Mouse (Mus musculus) lung, adult 2 months (tissue): ENCODE results near the gene Orai1. TPM values are rescaled to one million over a fixed set of nuclear protein-coding genes. Genes with fewer than 3 reads are reported as not detected.
A peak's percentile ranks its signal among the peaks of the same experiment; 100 is the strongest.

Experiments used
- DNase-seq: peaks from one replicate; pipeline ENCODE4 v3.0.0; 2022
- H3K4me1 ChIP-seq: fragments of 200-500 bp; 2 replicates; pipeline ENCODE4 v1.6.1; 2011; ENCODE audit warnings: low read length; ENCODE audit not compliant: control insufficient read depth, insufficient read depth
- H3K4me3 ChIP-seq: fragments of 200-500 bp; replicated peaks from 2 replicates; pipeline ENCODE3; 2011; ENCODE audit warnings: low read depth, mild to moderate bottlenecking, control low read depth, low read length; ENCODE audit errors: extremely low read depth
- CTCF ChIP-seq: fragments of 200-500 bp; IDR thresholded peaks from 2 replicates; pipeline ENCODE4 v1.5.1; 2011; ENCODE audit warnings: mild to moderate bottlenecking, low read length, control low read depth; ENCODE audit not compliant: insufficient read depth
- POLR2A ChIP-seq: fragments of 200-500 bp; IDR thresholded peaks from 2 replicates; pipeline ENCODE4 v1.6.1; 2011; ENCODE audit warnings: low read depth, mild to moderate bottlenecking, control low read depth, low read length, borderline replicate concordance; ENCODE audit errors: extremely low read depth
- WGBS: fragments of 180-500 bp; shearing (Covaris S2); methylation state at CpG from one replicate; pipeline ENCODE4 v1.1.7; 2018; 5-methylcytosine and 5-hydroxymethylcytosine counted together
- polyA plus RNA-seq: library from polyadenylated mRNA; depleted of rRNA; stranded (reverse); fragments of >200 nt; gene quantifications from 2 replicates; pipeline ENCODE4 v1.2.3, GENCODE M21; 2012

Orai1 gene
- polyA plus RNA-seq, 1 experiment = 113 TPM

DNA sequence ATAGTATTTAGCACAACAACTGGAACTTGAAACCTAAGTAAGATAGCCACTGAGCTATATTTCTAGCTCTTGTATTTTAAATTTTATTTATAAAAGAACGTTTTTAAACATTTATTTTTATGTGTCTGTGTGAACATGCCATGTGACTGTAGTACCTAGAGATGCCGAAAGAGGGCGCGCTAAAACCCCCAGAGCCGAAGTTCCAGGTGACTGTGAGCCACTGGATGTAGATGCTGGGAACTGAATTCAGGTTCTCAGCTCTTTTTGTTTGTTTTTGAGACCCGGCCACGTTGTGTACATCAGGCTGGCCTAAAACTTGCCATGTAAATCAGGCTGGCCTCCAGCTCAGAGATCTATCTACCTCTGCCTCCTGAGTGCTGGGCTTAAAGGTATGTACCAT, 29.0 kb downstream of the Orai1 start:
- WGBS = 23% methylated on average over 7 of the region's 7 CpGs
- peak; percentile 43 for DNase-seq
- Histone ChIP-seq H3K4me3 (no peak overlapping the region), H3K4me1 (no peaks in the 10 kb centered on the region)
- peak; percentile 49; the same call in 1 of the 2 replicates for TF ChIP-seq CTCF
- TF ChIP-seq POLR2A = no peak

DNA sequence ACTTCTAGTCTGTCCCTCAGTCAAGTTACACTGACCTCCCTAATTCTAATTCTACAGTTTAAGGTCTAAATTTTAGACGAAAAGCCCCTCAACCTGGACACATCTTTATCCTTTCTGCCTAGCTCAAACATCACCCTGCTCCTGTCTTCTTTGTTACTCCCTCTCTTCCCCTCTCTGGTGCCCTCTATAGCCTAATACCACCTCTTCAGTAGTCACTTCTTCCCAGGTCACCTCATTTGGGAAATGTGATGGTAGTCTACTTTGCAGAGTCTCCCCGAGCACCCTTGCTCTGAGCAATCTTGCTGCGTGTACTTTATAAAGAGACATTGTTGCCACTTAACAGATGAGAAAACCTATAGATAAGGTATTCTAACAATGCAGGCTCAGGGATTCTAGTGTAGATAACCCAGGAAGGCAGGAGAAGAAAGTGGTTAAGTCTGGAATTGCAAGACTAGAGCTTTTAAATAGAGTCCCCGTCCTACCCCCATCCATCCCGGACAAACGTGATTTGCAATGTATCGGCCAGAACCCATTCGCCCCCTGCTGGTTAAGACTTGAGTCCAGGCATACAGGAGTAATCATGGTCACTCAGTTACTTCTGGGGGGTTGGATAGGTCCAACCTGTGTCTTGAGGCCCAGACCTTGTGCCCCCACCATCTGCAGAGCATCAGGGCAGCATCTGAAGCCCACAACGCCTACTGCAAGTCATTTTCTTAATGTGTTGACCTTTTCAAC, 30.9 kb downstream of the Orai1 start:
- DNase-seq = peak; percentile 51
- H3K4me3 ChIP-seq = no peak overlapping the region
- H3K4me1 ChIP-seq = no peaks in the 10 kb centered on the region
- no peak for TF ChIP-seq POLR2A
- peak; percentile 78 for TF ChIP-seq CTCF
- 23% methylated on average over 9 of the region's 9 CpGs for WGBS

DNA sequence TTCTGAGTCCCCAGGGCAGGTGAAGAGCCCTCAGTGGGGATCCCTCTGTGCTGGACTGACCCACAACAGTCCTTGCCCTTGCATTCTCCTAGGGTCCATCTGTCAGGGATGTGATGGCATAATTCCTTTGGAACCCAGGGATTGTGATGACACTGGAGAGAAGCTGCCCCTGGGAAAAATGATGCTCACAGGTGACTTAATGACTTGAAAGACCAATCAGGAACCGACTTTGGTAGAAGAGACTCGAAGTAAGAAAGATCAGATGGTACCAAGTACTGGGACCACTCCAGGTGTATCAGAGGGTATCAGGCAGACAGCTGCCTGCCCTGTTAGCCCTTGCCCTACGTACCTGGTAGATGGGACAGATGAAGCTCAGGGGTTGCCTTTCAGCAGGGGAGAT, 32.0 kb downstream of the Orai1 start, which contains the start of gene Morn3:
TSS of gene Morn3 (minus strand) at position 101 of the 400 bp plus-strand sequence.
- DNase-seq = no peak
- 86% methylated on average over 3 of the region's 3 CpGs for WGBS
- Histone ChIP-seq H3K4me3 (no peak within 1 kb of the TSS), H3K4me1 (no peaks in the 10 kb centered on the region)
- no peak for TF ChIP-seq POLR2A
- no peak for TF ChIP-seq CTCF

DNA sequence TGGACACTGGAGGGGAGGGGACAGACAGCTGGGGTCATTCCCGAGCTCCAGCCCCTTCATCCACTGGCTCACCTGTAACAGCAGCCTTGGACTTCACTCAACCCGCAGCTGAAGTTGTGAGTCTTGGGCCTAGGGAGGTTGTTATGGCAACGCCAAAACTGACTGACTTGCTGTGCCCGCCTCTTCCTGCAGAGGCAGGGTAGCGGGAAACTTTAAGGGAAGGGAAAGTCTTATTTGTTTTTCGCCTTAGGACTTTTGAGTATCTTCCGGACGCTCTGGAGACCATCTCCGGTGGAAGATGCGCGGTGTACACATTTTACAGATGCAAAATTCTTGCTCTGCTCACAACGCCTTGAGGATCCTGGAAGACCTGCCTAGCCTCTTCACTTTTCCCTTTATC, 34.4 kb downstream of the Orai1 start:
- TF ChIP-seq CTCF = no peak
- TF ChIP-seq POLR2A = no peak
- no peaks in the 10 kb centered on the region for H3K4me1 ChIP-seq
- WGBS = 4% methylated on average over 12 of the region's 12 CpGs
- peak; percentile 27 for DNase-seq
- no peak overlapping the region for H3K4me3 ChIP-seq

DNA sequence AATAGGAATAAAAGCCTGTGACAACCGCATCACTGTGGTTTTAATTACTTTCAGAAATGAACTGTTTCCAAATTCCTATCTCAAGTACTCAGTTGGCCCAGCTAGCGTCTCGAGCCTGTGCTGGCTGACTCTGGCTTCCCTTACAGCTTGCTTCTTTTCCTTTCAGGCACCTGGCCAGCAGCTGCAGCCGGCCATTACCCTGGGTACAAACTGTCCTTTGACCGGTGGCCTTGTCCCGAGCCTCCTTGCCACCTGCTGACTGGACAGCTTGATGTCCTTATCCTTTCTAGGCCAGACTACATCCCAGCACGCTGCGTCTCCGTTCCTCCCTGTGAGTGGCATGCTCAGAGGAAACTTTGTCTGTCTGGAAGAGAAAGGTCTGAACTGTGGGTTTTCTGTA, 36.0 kb downstream of the Orai1 start:
- DNase-seq = no peak
- no peaks in the 10 kb centered on the region for H3K4me1 ChIP-seq
- no peak for TF ChIP-seq CTCF
- no peak for TF ChIP-seq POLR2A
- no peak overlapping the region for H3K4me3 ChIP-seq
- 59% methylated on average over 9 of the region's 9 CpGs for WGBS

DNA sequence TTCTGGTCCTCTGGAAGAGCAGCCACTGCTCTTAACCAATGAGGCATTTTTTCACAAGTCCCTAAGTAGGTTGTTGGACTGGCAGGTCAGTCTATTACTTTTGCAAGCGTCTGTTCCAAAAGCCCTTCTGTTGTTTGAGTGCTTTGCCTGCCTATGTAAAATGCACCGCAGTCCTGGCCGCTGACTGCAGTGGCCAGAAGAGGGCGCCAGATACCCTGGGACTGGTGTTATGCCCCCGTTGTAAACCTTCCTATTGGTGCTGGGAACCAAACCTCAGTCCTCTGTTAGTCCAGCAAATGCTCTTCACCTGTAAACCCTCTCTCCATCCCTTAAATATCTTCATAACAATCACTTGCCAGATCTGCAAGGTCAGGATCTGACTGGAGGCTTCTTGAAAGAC, 36.9 kb downstream of the Orai1 start:
- WGBS = 81% methylated on average over 5 of the region's 5 CpGs
- DNase-seq = no peak
- TF ChIP-seq POLR2A (no peak), CTCF (no peak)
- no peaks in the 10 kb centered on the region for H3K4me1 ChIP-seq
- H3K4me3 ChIP-seq = no peak overlapping the region

DNA sequence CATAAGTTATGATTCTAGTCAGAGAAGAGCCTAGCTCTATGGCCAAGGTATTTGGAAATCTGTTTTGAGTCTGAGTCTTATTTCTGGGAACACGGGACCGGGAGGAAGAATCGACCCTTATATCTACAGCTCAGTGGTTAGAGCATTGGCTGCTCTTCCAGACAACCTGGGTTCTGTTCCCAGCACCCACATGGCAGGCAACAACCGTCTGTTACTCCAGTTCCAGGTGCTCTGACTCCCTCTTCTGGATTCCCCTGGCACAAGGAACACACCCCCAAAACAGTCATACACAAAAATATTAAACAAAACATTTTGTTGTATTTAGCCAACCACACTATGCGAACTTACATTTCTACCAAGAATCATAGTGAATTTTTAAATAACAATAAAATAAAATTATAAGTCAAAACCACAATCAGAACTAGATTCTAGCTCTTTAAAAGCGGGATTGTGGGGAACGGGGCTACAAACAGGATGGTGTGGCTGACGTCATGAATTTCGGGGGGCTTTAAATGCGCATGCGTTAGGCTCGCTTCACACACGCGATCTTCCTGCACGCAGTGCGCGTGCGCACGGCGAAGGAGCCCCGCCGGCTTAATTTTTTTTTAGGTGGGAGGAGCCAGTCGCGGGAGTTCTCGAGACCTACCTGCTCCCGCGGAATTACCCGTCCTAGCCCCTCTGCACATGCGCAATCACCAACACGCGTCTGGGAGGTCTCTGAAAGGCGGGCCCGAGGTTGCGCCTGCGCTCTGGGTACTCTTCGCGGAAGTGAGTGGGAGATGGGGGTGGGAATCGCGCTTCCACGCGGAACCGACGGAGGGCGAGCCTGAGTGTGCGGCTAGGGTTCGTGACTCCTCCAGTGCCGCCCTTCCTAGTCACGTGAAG, 42.7 kb downstream of the Orai1 start:
- Histone ChIP-seq H3K4me1 (0 out of 2 replicates have a peak, but pooled peaks cover 2% of the 10 kb centered on the region), H3K4me3 (peak overlapping the region; percentile 54)
- WGBS = 8% methylated on average over 48 of the region's 48 CpGs
- DNase-seq = peak; percentile 96
- peak; percentile 93; the same call in 1 of the 2 replicates for TF ChIP-seq POLR2A
- TF ChIP-seq CTCF = peak; percentile 40; the same call in 1 of the 2 replicates

DNA sequence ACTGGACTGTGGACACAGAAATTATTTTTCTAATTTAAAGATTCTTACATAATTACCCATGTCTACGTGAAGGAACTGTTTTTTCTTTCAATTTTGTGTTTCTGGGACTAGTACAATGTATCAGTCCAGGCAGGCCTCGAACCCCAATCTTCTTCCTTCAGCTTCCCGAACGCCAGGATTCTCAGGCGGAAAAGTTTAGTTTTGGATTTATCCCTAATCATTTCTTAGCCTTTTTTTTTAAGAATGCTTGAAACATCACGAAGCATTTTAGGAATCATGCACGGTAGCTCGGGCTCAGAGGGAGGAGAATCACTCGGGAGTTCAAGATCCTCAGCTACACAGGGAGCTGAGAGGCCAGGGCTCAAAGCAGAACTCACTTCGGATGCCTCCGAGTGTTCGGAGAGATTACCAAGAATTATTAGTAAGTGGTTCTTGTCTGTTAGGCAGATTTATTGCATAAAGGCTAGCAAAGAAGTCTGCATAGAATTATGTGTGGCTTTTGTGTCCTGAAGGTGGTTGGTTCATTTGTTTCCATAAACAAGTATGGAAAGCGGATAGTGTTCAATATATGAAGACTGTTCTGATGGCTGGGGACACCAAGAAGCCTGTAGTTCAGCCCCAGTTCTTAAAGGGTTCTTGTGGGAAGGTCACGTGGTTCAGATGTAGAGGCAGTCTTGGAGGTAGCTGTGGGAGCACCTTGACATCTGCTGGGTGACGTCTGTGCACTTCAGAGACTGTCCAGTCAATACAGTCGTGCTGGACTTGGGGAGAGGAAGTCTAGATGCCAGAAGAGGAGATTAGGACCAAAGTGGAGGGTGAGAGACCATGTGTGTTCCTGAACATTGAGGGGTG, 43.6 kb downstream of the Orai1 start:
- 28% methylated on average over 16 of the region's 16 CpGs for WGBS
- TF ChIP-seq POLR2A = no peak
- TF ChIP-seq CTCF = no peak
- DNase-seq = no peak
- H3K4me1 ChIP-seq = 0 out of 2 replicates have a peak, but pooled peaks cover 2% of the 10 kb centered on the region
- peak overlapping the region; percentile 54 for H3K4me3 ChIP-seq

DNA sequence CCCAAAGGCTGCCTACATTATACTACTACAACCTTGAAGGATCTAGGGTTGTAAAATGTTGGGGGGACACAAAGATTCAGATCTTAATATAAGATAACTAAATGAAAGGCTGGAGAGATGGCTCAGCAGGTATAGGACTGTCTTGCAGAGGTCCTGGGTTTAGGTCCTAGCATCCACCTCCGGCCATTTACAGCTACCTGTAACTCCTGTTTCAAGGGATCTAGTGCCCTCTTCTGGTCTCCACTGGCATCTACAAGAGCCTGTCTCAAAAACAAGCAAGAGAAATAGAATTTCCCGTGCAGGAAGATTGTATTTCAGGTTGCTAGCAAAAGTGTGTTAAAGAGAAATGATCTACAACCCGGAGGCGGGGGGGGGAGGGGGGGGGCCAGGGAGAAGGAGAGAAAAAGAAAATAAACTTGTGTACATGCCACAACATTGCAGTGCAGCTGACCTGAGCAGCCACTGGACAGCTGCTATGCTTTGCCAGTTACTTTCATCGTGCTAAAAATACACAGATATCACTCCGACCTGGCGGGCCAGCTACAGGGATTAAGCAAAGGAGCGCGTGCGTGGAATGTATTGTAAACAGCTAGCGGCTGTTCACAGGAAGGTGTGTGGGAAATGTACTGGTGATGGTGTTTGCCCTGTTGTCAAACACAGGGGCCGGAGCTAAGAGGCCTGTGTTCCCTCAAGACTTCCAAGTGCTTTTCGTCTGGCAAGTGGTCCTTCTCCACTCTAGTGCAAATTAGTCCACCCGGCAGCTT, 45.1 kb downstream of the Orai1 start:
- 0 out of 2 replicates have a peak, but pooled peaks cover 2% of the 10 kb centered on the region for H3K4me1 ChIP-seq
- DNase-seq = peak; percentile 46
- WGBS = 21% methylated on average over 14 of the region's 14 CpGs
- H3K4me3 ChIP-seq = no peak overlapping the region
- TF ChIP-seq POLR2A (no peak), CTCF (peak; percentile 21; the same call in 1 of the 2 replicates)
